Comparison of ENCODE assay signal across 10 mouse cellular contexts in genomic region chr13:12574979-12575536, GRCm38 (mm10). TPM values are rescaled to one million over a fixed set of nuclear protein-coding genes. Genes with fewer than 3 reads are reported as not detected.
A peak's percentile ranks its signal among the peaks of the same experiment; 100 is the strongest.
DNase-seq lines count a peak whose midpoint lies in the region; TF ChIP-seq lines count a peak whose summit lies in the region.
"Had no signal": no experiment of that assay in that cellular context is flagged by ENCODE, and none has a peak within 500 bp of the region (broad histone marks: within the 10 kb centered on the region; RNA-seq: fewer than 3 reads in every experiment).

No protein-coding gene starts in this region.

- TF ChIP-seq POLR2A in spleen, adult 2 months (IDR thresholded peaks at IDR 0.05; ENCODE audit: low read depth, low read length): no peak

- peak overlapping the region; percentile 81 for H3K27ac ChIP-seq in spleen, adult 2 months (ENCODE audit: insufficient read depth, low read length)

- peaks cover 3% of the 10 kb centered on the region for H3K4me1 ChIP-seq in spleen, adult 2 months (ENCODE audit: control insufficient read depth, insufficient read depth, insufficient read length)

- peak overlapping the region; percentile 51 for H3K4me3 ChIP-seq in spleen, adult 2 months (ENCODE audit: extremely low read depth, insufficient read depth, insufficient read length)

- H3K36me3 ChIP-seq in spleen, adult 2 months (ENCODE audit: control insufficient read depth, insufficient read depth, low read length): peaks cover 7% of the 10 kb centered on the region

- intact Hi-C loops in gastrocnemius, postnatal 14 days (cut with DNase I; ENCODE audit: low total_unique reads): no loop called here

- TF ChIP-seq CTCF in spleen, adult 2 months (IDR thresholded peaks at IDR 0.05; ENCODE audit: extremely low read depth, insufficient read depth, insufficient read length, insufficient replicate concordance): no peak

- WGBS in spleen, adult 2 months: 23% methylated on average over 9 of the region's 9 CpGs

- peak; percentile 38 to 49 for DNase-seq in spleen, adult 2 months (ENCODE audit: low read depth in 1 of 2, low spot score in 2 of 2)
- no peak for DNase-seq in spleen, adult 12 weeks (ENCODE audit: low spot score)
- DNase-seq in adrenal gland, postnatal 14 days: peak; percentile 29
- DNase-seq in lung, postnatal 36 days: peak; percentile 54
- DNase-seq in thymus, postnatal 4 days: peak; percentile 42
- DNase-seq in right cerebral cortex, postnatal 14 days: no peak
- no peak for DNase-seq in gastrocnemius, postnatal 14 days
- DNase-seq: kidney, adult 8-10 months; midbrain, embryonic 14.5 days; right cerebral cortex, adult 18-20 months had no signal

- H3K27me3 ChIP-seq in spleen, adult 2 months (ENCODE audit: control insufficient read depth, insufficient read depth, low read length): no peaks in the 10 kb centered on the region

RNA-seq across cellular contexts. Expression of gene Ero1lb, which starts 9.4 kb away (rescaled TPM):
- polyA plus RNA-seq in spleen, adult 2 months (2012; rRNA removed): 12.8 and 23.1 TPM in 2 replicates
- total RNA-seq in adrenal gland, postnatal 14 days (2021): 13.6 and 15.0 TPM in 2 replicates
- 1 to 10 TPM in 1 of 2 experiments, under 1 TPM in 1; 0.66 to 1.2 TPM for total RNA-seq in gastrocnemius, postnatal 14 days (2021)

RNA-seq across cellular contexts. Expression of gene Edaradd, which starts 54.8 kb away (rescaled TPM):
- polyA plus RNA-seq in spleen, adult 2 months (2012; rRNA removed): 4.0 and 5.7 TPM in 2 replicates
- 0.19 and 0.45 TPM in 2 replicates for total RNA-seq in adrenal gland, postnatal 14 days (2021)
- total RNA-seq in gastrocnemius, postnatal 14 days (2021): under 1 TPM in 1 of 2 experiments, not detected in 1; 0.04 TPM

Comparison
In these comparisons a context has a peak if more than half of its experiments do, and no peak if none do; other contexts are left out.
1. DNase-seq: peak in spleen, adult 2 months (2 of 2), adrenal gland, postnatal 14 days (single experiment), lung, postnatal 36 days (single experiment) and thymus, postnatal 4 days (single experiment); none in spleen, adult 12 weeks (single experiment), right cerebral cortex, postnatal 14 days (single experiment) and gastrocnemius, postnatal 14 days (single experiment).